Mouse (Mus musculus) ES-E14 (cell line): ENCODE measurements around the gene Gtf2h3. TPM values are rescaled to one million over a fixed set of nuclear protein-coding genes. Genes with fewer than 3 reads are reported as not detected.

Experiments used
- DNase-seq: peaks from one replicate; pipeline ENCODE4 v3.0.0-alpha.2; 2013; ENCODE audit warnings: low read depth, low spot score
- H3K27ac ChIP-seq: 2 replicates; pipeline ENCODE4 v1.5.1; 2012; ENCODE audit warnings: low read depth, mild to moderate bottlenecking, low read length, moderate library complexity, mixed read lengths; ENCODE audit not compliant: poor library complexity, insufficient read depth, severe bottlenecking
- H3K36me3 ChIP-seq: 2 replicates; pipeline ENCODE4 v1.6.1; 2012; ENCODE audit warnings: mild to moderate bottlenecking, low read length, moderate library complexity, mixed read lengths; ENCODE audit not compliant: control insufficient read depth, poor library complexity, insufficient read depth, severe bottlenecking
- H3K4me1 ChIP-seq, 2 experiments: fragments of 150-350 bp in 1 of 2; sonication (generic) in 1 of 2; 2 replicates each; pipeline ENCODE4 v1.6.1; 2012; ENCODE audit warnings: low read length in 2 of 2, mild to moderate bottlenecking in 1 of 2, mixed read lengths in 1 of 2; ENCODE audit not compliant: control insufficient read depth in 2 of 2, insufficient read depth in 2 of 2, poor library complexity in 1 of 2
- H3K4me3 ChIP-seq, 2 experiments: fragments of 150-350 bp in 1 of 2; sonication (generic) in 1 of 2; 2 replicates each; pipeline ENCODE4 v1.5.1; 2012; ENCODE audit warnings: low read length in 2 of 2, low read depth in 1 of 2, mild to moderate bottlenecking in 1 of 2, mixed read lengths in 1 of 2; ENCODE audit not compliant: insufficient read depth in 1 of 2, poor library complexity in 1 of 2, severe bottlenecking in 1 of 2
- H3K9ac ChIP-seq: 2 replicates; pipeline ENCODE4 v1.6.1; 2012; ENCODE audit warnings: low read depth, mild to moderate bottlenecking, low read length, mixed read lengths; ENCODE audit not compliant: poor library complexity, insufficient read depth, severe bottlenecking
- H3K9me3 ChIP-seq: fragments of 150-350 bp; sonication (generic); 2 replicates; pipeline ENCODE4 v1.6.1; 2012; ENCODE audit warnings: low read depth, mild to moderate bottlenecking, low read length; ENCODE audit not compliant: control insufficient read depth, insufficient read depth
- CHD2 ChIP-seq: IDR thresholded peaks from 2 replicates; pipeline ENCODE4 v1.6.1; 2014; ENCODE audit warnings: mild to moderate bottlenecking, low read depth, low read length, inconsistent platforms
- HCFC1 ChIP-seq: IDR thresholded peaks from 2 replicates; pipeline ENCODE4 v1.6.1; 2012; ENCODE audit warnings: low read length, inconsistent platforms, borderline replicate concordance; ENCODE audit not compliant: insufficient read depth
- MAFK ChIP-seq: IDR thresholded peaks from 2 replicates; pipeline ENCODE4 v1.6.1; 2014; ENCODE audit warnings: mild to moderate bottlenecking, low read depth, low read length, inconsistent platforms; ENCODE audit not compliant: insufficient read depth
- ZC3H11A ChIP-seq: IDR thresholded peaks from 2 replicates; pipeline ENCODE4 v1.6.1; 2012; ENCODE audit warnings: low read depth, mild to moderate bottlenecking, inconsistent platforms, low read length, borderline replicate concordance
- ZNF384 ChIP-seq: IDR thresholded peaks from 2 replicates; pipeline ENCODE4 v1.6.1; 2012; ENCODE audit warnings: low read depth, low read length, inconsistent platforms
- in situ Hi-C, 2 experiments: fragments of 600-800 bp; cut with MboI; formaldehyde crosslinking; loops; one replicate each; pipeline ENCODE4 v1.15.1; 2025; ENCODE audit warnings: low sequenced_read_pairs in 2 of 2, inconsistent platforms in 1 of 2; ENCODE audit not compliant: unreplicated experiment in 2 of 2
- total RNA-seq: library from RNA; depleted of rRNA; stranded (reverse); fragments of 300-350 nt; gene quantifications from 2 replicates; pipeline ENCODE4 v1.2.3, GENCODE M21; 2012; rRNA removed

The Gtf2h3 gene
- total RNA-seq, 1 experiment, result 71.5 TPM

GRCm38 (mm10) chr5:124636694-124637093 lies 57.8 kb downstream of the Gtf2h3 start:
- Histone ChIP-seq H3K9me3 (no peaks in the 10 kb centered on the region), H3K4me3 (no peak overlapping the region), H3K4me1 (no peaks in the 10 kb centered on the region), H3K36me3 (peaks cover 21% of the 10 kb centered on the region; the same call in 1 of the 2 replicates), H3K9ac (no peak overlapping the region), H3K27ac (no peak overlapping the region)
- no peak for DNase-seq
- in situ Hi-C loops, result no loop called here
- TF ChIP-seq MAFK (no peak), CHD2 (no peak), ZNF384 (no peak), ZC3H11A (no peak), HCFC1 (no peak)

GRCm38 (mm10) chr5:124637300-124637699 lies 58.4 kb downstream of the Gtf2h3 start:
- Histone ChIP-seq H3K9ac (no peak overlapping the region), H3K4me3 (no peak overlapping the region), H3K4me1 (no peaks in the 10 kb centered on the region), H3K36me3 (peaks cover 27% of the 10 kb centered on the region; the same call in 1 of the 2 replicates), H3K9me3 (no peaks in the 10 kb centered on the region), H3K27ac (no peak overlapping the region)
- in situ Hi-C loops, result no loop called here
- no peak for DNase-seq
- TF ChIP-seq ZNF384 (no peak), MAFK (no peak), HCFC1 (no peak), CHD2 (no peak), ZC3H11A (no peak)

GRCm38 (mm10) chr5:124637836-124638235 lies 58.9 kb downstream of the Gtf2h3 start:
- in situ Hi-C loops, result no loop called here
- TF ChIP-seq ZNF384, result no peak
- no peak for TF ChIP-seq CHD2
- DNase-seq, result no peak
- peaks cover 27% of the 10 kb centered on the region; the same call in 1 of the 2 replicates for H3K36me3 ChIP-seq
- H3K4me3 ChIP-seq, result no peak overlapping the region
- no peaks in the 10 kb centered on the region for H3K4me1 ChIP-seq
- no peak overlapping the region for H3K9ac ChIP-seq
- H3K27ac ChIP-seq, result no peak overlapping the region
- H3K9me3 ChIP-seq, result no peaks in the 10 kb centered on the region

Other genes with a start within 250 kb of the Gtf2h3 start
- 146 and 156 TPM in 2 replicates for gene Cdk2ap1, start 216.1 kb upstream of the Gtf2h3 start, total RNA-seq
- 86.4 and 95.2 TPM in 2 replicates for gene Sbno1, start 153.1 kb upstream of the Gtf2h3 start, total RNA-seq
- gene Kmt5a, start 139.2 kb upstream of the Gtf2h3 start, total RNA-seq, result 62.6 and 69.8 TPM in 2 replicates
- gene Rilpl2, start 100.8 kb upstream of the Gtf2h3 start, total RNA-seq, result 7.3 and 8.9 TPM in 2 replicates
- gene Snrnp35, start 96.0 kb upstream of the Gtf2h3 start, total RNA-seq, result 7.5 and 10.6 TPM in 2 replicates
- gene Rilpl1, start 47.7 kb upstream of the Gtf2h3 start, total RNA-seq, result 8.6 and 10.1 TPM in 2 replicates
- gene Tmed2, start 38.4 kb upstream of the Gtf2h3 start, total RNA-seq, result 212 and 224 TPM in 2 replicates
- gene Ddx55, start 26.3 kb upstream of the Gtf2h3 start, total RNA-seq, result 22.8 and 30.7 TPM in 2 replicates
- 51.5 and 60.4 TPM in 2 replicates for gene Eif2b1, start within 50 bp of the Gtf2h3 start, total RNA-seq
- gene Atp6v0a2, start 49.4 kb downstream of the Gtf2h3 start, total RNA-seq, result 24.5 and 29.7 TPM in 2 replicates
- 1.7 and 2.3 TPM in 2 replicates for gene Dnah10, start 145.9 kb downstream of the Gtf2h3 start, total RNA-seq